Mouse (Mus musculus) heart, embryonic 16.5 days (tissue): ENCODE measurements around the gene Csnk1g2. TPM values are rescaled to one million over a fixed set of nuclear protein-coding genes. Genes with fewer than 3 reads are reported as not detected.

Experiments
- ATAC-seq: fragments of 200-750 bp; cut with Nextera tagmentation; replicated peaks from 2 replicates; pipeline ENCODE4 v1.8.0; 2017; ENCODE audit warnings: moderate number of reproducible peaks; ENCODE audit not compliant: insufficient read depth, low FRiP score; ENCODE audit errors: extremely low read depth
- H3K27ac ChIP-seq: fragments of 300-500 bp; sonication (generic); 2 replicates; pipeline ENCODE4 v1.5.1; 2014; ENCODE audit warnings: mild to moderate bottlenecking, low read length, control low read depth, moderate library complexity
- H3K27me3 ChIP-seq: fragments of 300-500 bp; sonication (generic); 2 replicates; pipeline ENCODE4 v1.6.1; 2014; ENCODE audit warnings: low read length, mixed read lengths; ENCODE audit not compliant: control insufficient read depth, insufficient read depth
- H3K36me3 ChIP-seq: fragments of 300-500 bp; sonication (generic); 2 replicates; pipeline ENCODE4 v1.6.1; 2014; ENCODE audit not compliant: control insufficient read depth, insufficient read depth
- H3K4me1 ChIP-seq: fragments of 300-500 bp; sonication (generic); 2 replicates; pipeline ENCODE4 v1.6.1; 2014; ENCODE audit warnings: low read length, mixed read lengths; ENCODE audit not compliant: control insufficient read depth, insufficient read depth
- H3K4me2 ChIP-seq: fragments of 300-500 bp; sonication (generic); 2 replicates; pipeline ENCODE4 v1.6.1; 2014; ENCODE audit warnings: low read depth, mild to moderate bottlenecking, control low read depth, low read length
- H3K4me3 ChIP-seq: fragments of 300-500 bp; sonication (generic); 2 replicates; pipeline ENCODE4 v1.5.1; 2014; ENCODE audit warnings: mild to moderate bottlenecking, control low read depth, low read length
- H3K9ac ChIP-seq: fragments of 300-500 bp; sonication (generic); 2 replicates; pipeline ENCODE4 v1.6.1; 2014; ENCODE audit warnings: low read length, control low read depth
- H3K9me3 ChIP-seq: fragments of 300-500 bp; sonication (generic); replicated peaks from 2 replicates; pipeline ENCODE4 v1.6.1; 2016; ENCODE audit warnings: low read length; ENCODE audit not compliant: control insufficient read depth
- WGBS: fragments of 180-500 bp; shearing (Covaris S2); extraction: QIAGEN DNeasy Blood & Tissue Kit; methylation state at CpG from one replicate; pipeline ENCODE4 v1.1.7; 2014; 5-methylcytosine and 5-hydroxymethylcytosine counted together
- polyA plus RNA-seq: library from polyadenylated mRNA; unstranded; fragments of >200 nt; fragmentation: Nextera tagmentation; extraction: Ambion mirVana; gene quantifications from 2 replicates; pipeline ENCODE4 v1.2.1, GENCODE M21; 2015

Gene Csnk1g2
- polyA plus RNA-seq, 1 experiment from 2014 or later: 50.7 TPM

DNA sequence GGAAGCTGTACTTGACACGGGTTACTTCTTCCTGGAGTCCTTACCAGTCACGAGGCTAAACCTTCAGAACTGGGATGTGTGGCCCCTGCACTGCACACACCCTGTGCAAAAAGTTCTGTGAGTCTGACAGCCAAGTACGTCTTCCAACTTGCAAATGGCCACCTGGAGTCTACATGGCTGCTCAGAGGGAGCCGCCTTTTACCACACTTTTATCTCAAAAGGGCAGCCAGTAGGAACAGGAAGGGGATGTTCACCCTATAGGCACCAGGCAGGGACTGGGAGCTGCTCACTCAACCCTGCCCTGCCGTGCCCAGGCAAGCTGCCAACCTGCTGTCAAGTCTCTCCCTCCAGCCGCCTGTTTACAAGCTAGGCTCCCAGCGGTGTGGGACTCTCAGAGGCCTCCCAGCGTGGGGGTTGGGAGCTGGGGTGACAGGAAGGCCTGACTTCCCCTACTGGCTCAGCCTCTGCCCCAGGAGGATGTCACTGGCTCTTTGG lies 55.4 kb downstream of the Csnk1g2 start, which contains the start of gene Mknk2:
TSS of gene Mknk2 (minus strand) at position 171 of the 495 bp plus-strand sequence.
- no peaks in the 10 kb centered on the region for H3K27me3 ChIP-seq
- H3K4me3 ChIP-seq: peak within 1 kb of the TSS; percentile 95
- ATAC-seq: peak; percentile 53
- H3K9me3 ChIP-seq: no peaks in the 10 kb centered on the region
- WGBS: under 1% methylated on average over 8 of the region's 8 CpGs
- H3K27ac ChIP-seq: peak within 1 kb of the TSS; percentile 100
- peaks cover 52% of the 10 kb centered on the region for H3K4me1 ChIP-seq
- no peaks in the 10 kb centered on the region; the same call in 1 of the 2 replicates for H3K36me3 ChIP-seq
- H3K4me2 ChIP-seq: peak within 1 kb of the TSS; percentile 91
- H3K9ac ChIP-seq: peak within 1 kb of the TSS; percentile 92

DNA sequence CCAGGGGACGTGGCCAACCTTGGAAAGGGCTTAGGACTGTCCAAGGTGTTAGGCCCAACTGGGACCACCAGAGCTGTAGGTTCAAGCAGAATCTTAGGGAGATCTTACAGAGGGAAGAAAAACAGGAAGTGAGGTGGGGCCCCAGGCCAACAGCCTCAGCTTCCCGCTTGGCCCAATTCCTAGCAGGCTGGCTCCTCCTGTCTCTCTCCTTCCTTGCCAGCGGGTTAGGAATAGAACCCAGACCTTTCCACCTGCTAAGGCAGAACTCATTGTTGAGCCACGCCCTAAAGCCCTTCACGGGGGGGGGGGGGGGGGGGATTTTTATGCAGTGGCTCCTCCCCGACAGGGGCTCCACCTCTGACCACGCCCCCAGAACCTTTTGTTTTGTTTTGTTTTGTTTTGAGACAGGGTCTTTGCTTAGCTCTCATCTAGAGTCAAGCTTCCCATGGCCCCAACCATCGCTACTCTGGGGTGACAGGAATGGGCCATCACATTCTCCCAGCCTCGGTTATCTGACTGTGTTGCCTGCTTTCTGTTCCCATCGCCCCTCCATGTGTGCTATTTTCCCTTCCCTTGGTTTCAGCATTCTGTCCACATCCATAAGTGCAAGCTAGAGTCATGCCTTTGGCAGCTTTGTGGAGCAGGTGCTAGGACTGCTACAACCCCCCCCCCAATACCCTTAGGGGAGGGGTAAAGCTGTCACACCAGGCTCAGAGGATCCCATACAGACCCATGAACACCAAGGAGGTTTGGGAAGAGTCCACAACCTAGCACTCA lies 56.2 kb downstream of the Csnk1g2 start:
- Histone ChIP-seq H3K27me3 (no peaks in the 10 kb centered on the region), H3K4me2 (peak overlapping the region; percentile 91), H3K9me3 (no peaks in the 10 kb centered on the region), H3K4me3 (no peak overlapping the region), H3K4me1 (peaks cover 44% of the 10 kb centered on the region), H3K27ac (peak overlapping the region; percentile 100), H3K9ac (peak overlapping the region; percentile 1; the same call in 1 of the 2 replicates), H3K36me3 (no peaks in the 10 kb centered on the region; the same call in 1 of the 2 replicates)
- 45% methylated on average over 9 of the region's 10 CpGs for WGBS
- no peak for ATAC-seq

DNA sequence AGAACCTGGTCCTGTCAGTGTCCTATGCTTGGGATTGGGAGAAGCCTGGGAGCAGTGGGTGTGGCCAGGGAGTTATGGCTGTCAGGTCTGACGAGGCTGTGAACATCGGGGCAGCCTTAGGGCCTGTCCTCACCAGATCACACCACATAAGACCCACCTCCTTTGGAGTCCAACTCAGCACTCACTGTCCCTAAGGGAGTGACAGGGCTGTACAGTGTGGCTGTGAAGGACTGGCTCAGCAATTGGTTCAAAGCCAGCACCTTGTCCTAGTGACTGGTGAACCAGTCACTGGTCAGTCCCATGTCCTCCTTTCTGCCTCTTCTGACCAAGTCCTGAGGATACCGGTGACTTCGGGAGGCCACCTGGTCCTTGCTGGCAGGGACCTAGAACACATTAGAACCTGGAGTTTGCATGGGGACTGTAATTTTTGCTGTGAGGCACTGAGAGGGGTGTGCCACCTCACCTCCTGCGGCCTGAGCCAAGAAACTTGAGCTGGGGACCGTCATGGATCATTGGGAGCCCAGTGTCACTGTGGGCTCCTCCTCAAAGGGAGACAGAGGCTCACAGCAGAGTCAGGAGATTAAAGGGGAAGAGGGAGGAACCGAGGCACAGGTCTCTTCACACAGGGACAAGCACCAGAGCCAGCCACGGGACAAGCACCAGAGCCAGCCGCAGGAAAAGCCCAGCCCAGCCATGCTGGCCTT lies 57.1 kb downstream of the Csnk1g2 start:
- Histone ChIP-seq H3K4me3 (no peak overlapping the region), H3K27ac (peak overlapping the region; percentile 100), H3K27me3 (no peaks in the 10 kb centered on the region), H3K4me2 (no peak overlapping the region), H3K9me3 (no peaks in the 10 kb centered on the region), H3K36me3 (no peaks in the 10 kb centered on the region; the same call in 1 of the 2 replicates), H3K9ac (no peak overlapping the region), H3K4me1 (peaks cover 35% of the 10 kb centered on the region)
- no peak for ATAC-seq
- 47% methylated on average over 9 of the region's 9 CpGs for WGBS

GRCm38 (mm10) chr10:80680260-80680696 lies 57.6 kb downstream of the Csnk1g2 start:
- Histone ChIP-seq H3K9ac (no peak overlapping the region), H3K4me1 (peaks cover 31% of the 10 kb centered on the region), H3K27me3 (no peaks in the 10 kb centered on the region), H3K4me3 (no peak overlapping the region), H3K36me3 (no peaks in the 10 kb centered on the region; the same call in 1 of the 2 replicates), H3K27ac (peak overlapping the region; percentile 100; the same call in 1 of the 2 replicates), H3K9me3 (no peaks in the 10 kb centered on the region), H3K4me2 (no peak overlapping the region)
- 81% methylated on average over 2 of the region's 2 CpGs for WGBS
- no peak for ATAC-seq

DNA sequence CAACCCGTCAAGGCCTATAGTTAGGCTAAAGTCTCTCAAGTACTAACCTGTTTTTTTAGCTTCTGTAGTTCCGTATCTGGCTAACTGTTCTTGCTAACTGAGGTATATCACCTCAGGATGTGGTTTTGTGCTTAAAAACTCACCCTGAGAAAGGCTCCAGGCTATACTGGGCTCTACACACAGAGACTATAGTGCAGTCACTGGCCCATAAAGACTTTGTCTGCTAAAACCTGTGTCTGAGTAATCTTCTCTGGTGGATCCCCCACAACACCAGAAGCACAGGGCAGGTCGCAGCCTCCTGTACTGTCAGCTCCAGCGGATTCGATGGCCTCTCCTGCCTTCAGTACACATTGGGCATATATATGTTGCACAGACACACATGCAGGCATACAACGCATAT lies 59.4 kb downstream of the Csnk1g2 start:
- Histone ChIP-seq H3K36me3 (peaks cover 13% of the 10 kb centered on the region), H3K9me3 (no peaks in the 10 kb centered on the region), H3K27ac (no peak overlapping the region), H3K4me1 (peaks cover 31% of the 10 kb centered on the region), H3K27me3 (no peaks in the 10 kb centered on the region), H3K9ac (no peak overlapping the region), H3K4me3 (no peak overlapping the region), H3K4me2 (no peak overlapping the region)
- no peak for ATAC-seq
- 89% methylated on average over 6 of the region's 6 CpGs for WGBS

DNA sequence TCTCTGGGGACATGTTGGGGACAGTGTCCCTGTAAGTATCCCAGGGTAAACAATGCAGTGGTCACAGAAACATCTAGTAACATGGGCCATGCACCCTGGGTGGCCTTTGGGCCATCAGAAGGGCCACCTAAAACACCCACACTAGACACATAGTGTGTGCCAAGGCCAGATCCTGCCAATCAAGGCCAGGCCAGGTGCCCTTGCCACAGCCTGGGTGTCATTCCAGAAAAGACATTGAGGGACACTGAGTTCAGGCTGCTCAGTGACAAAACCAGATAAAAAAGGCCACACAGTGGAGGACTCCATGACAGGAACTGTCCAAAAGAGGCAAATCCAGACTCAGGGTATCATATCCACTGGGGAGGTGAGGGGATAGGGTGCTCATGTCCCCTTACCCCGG lies 61.0 kb downstream of the Csnk1g2 start:
- Histone ChIP-seq H3K4me1 (peaks cover 16% of the 10 kb centered on the region), H3K27ac (no peak overlapping the region), H3K36me3 (peaks cover 14% of the 10 kb centered on the region), H3K4me3 (no peak overlapping the region), H3K9ac (no peak overlapping the region), H3K4me2 (no peak overlapping the region), H3K27me3 (no peaks in the 10 kb centered on the region), H3K9me3 (no peaks in the 10 kb centered on the region)
- no peak for ATAC-seq
- 93% methylated on average over 1 of the region's 1 CpGs for WGBS

GRCm38 (mm10) chr10:80684214-80684613 lies 61.6 kb downstream of the Csnk1g2 start:
- Histone ChIP-seq H3K4me3 (no peak overlapping the region), H3K9me3 (no peaks in the 10 kb centered on the region), H3K27me3 (no peaks in the 10 kb centered on the region), H3K36me3 (peaks cover 16% of the 10 kb centered on the region), H3K4me2 (no peak overlapping the region), H3K27ac (no peak overlapping the region), H3K9ac (no peak overlapping the region), H3K4me1 (peaks cover 10% of the 10 kb centered on the region)
- WGBS: 61% methylated on average over 6 of the region's 6 CpGs
- ATAC-seq: no peak

- Histone ChIP-seq H3K4me1 (peaks cover 3% of the 10 kb centered on the region; the same call in 1 of the 2 replicates), H3K36me3 (peaks cover 24% of the 10 kb centered on the region), H3K9me3 (no peaks in the 10 kb centered on the region), H3K4me3 (no peak overlapping the region), H3K4me2 (no peak overlapping the region), H3K27ac (no peak overlapping the region), H3K9ac (no peak overlapping the region), H3K27me3 (no peaks in the 10 kb centered on the region)
- 43% methylated on average over 4 of the region's 4 CpGs for WGBS
- ATAC-seq: no peak
Observed at GRCm38 (mm10) chr10:80684984-80685383, 62.3 kb downstream of the Csnk1g2 start.

DNA sequence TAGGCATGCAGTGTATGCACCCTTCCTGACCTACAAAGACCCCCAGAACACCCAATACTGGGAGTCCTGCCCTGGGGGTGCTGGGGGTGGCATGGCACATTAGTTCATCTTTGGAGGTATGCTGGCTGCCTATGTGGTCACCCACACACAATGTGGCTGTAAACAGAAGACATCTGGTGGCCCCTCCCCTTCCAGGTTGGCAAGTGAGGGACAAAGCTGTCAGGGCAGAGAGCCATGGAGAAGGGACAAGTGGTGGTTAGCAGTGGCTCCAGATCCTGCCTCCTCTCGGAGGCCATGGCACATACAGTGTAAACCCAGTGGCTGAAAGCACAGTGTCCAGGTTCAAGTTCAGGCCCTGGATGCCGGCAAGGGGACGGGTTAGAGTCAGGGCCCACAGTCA lies 64.0 kb downstream of the Csnk1g2 start:
- 82% methylated on average over 3 of the region's 3 CpGs for WGBS
- peaks cover 26% of the 10 kb centered on the region for H3K36me3 ChIP-seq
- no peak for ATAC-seq

More for the DNA sequence above, 64.0 kb downstream of the Csnk1g2 start:
- H3K27ac ChIP-seq: no peak overlapping the region
- no peaks in the 10 kb centered on the region for H3K27me3 ChIP-seq
- H3K4me3 ChIP-seq: no peak overlapping the region
- H3K9ac ChIP-seq: no peak overlapping the region
- H3K4me1 ChIP-seq: no peaks in the 10 kb centered on the region
- H3K9me3 ChIP-seq: no peaks in the 10 kb centered on the region
- H3K4me2 ChIP-seq: no peak overlapping the region
